Mouse (Mus musculus) neural tube, postnatal 0 days (tissue): ENCODE data around the gene Sec14l4. TPM values are rescaled to one million over a fixed set of nuclear protein-coding genes. Genes with fewer than 3 reads are reported as not detected.

Experiments used
- polyA plus RNA-seq: library from polyadenylated mRNA; unstranded; fragments of >200 nt; fragmentation: Nextera tagmentation; extraction: Ambion mirVana; gene quantifications from 2 replicates; pipeline ENCODE4 v1.2.1, GENCODE M21; 2015

The Sec14l4 gene
- 0.13 TPM in 1 of 2 replicates, not detected in the other for polyA plus RNA-seq

DNA sequence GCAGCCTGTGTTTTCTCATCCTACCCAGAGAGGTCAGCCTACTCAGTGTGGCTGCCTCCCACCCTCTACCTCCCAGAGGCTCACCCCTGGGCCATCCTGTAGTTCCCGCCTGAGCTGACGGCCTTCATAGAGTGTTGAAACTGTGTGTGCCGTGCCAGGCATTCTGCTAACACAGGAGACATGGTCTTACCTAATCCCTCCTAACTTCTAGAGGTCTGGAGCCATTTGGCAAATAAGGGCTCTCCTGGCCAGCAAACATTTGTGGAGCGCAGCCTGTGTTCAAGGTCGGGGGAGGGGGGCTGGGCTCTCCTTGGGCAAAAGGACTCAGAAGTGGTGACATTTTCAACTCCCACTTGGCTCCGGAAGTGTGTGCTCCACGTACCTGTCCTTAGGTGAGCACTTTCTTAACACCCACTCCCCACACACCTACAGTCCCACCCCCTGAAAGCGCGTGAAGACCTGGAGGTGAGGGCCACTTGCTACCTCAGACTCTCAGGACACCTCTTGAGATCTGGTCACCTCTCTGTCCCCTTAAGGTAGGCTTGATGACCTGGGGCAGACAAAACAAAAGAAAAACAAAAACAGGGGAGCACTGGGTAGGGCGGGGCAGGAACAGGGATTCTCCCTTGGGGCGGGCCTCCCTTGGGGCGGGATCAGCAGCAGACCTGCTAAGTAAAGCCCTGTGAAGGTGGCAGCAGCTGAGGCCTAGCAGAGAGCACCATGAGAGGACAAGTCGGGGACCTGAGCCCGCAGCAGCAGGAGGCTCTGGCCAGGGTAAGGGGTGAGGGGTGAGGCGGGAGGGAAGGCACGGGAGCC, at the start of gene Sec14l4:
Sec14l4 (plus strand) TSS at position 337 of the 816 bp plus-strand sequence.

DNA sequence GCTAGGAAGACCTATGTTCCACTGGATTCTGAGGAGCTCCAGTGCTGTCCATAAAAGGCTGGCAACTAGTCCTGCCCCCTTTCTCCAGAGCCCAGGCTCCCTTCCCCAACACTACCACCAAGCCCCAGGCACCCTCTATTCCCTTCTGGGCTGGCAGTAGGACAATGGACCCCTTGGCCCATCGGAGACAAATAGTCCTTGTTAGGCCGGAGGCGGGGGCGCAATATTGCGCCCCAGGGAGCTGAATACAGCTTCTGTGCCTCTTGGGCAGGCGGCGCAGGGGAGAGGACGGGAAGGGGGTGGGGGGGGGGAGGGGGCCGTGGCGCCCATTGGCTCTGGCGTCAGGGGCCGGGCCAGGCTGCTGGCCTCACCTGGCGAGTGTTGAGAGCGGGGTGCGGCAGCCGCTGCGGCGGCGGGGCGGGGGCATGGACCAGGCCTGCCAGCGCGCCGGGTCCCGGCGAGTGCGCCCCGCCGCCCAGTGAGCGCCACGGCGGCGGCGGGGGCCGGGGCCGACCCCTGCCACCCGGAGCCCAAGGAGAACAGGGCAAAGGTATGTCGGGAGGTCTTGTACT, 47.9 kb upstream of the Sec14l4 start, which contains the start of gene Gal3st1:
Gal3st1 (plus strand) TSS at position 346 of the 572 bp plus-strand sequence.

DNA sequence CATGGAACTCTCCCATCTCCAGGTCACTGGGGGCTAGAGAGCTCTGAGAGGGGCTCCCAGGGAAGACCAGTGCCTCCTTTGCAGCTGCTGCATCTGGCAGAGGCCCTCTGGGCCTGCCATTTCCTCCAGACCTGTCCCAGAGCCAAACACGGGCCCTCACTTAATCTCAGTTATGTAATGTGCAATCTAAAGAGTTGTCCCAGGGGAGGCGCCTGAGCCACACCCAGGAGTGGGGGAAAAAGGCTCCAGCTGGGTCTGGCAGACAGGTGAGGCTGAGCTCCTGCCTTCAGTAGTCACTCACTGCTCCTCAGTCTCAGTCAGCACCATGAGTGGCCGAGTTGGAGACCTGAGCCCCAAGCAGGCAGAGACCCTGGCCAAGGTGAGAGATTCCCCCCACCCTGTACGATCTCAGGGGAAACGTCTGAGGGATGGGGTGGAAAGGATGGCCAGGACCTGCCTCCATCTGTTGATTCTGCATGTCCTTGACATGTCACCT, 33.4 kb downstream of the Sec14l4 start, which contains the start of gene Sec14l3:
Sec14l3 (plus strand) TSS at position 215 of the 496 bp plus-strand sequence.

DNA sequence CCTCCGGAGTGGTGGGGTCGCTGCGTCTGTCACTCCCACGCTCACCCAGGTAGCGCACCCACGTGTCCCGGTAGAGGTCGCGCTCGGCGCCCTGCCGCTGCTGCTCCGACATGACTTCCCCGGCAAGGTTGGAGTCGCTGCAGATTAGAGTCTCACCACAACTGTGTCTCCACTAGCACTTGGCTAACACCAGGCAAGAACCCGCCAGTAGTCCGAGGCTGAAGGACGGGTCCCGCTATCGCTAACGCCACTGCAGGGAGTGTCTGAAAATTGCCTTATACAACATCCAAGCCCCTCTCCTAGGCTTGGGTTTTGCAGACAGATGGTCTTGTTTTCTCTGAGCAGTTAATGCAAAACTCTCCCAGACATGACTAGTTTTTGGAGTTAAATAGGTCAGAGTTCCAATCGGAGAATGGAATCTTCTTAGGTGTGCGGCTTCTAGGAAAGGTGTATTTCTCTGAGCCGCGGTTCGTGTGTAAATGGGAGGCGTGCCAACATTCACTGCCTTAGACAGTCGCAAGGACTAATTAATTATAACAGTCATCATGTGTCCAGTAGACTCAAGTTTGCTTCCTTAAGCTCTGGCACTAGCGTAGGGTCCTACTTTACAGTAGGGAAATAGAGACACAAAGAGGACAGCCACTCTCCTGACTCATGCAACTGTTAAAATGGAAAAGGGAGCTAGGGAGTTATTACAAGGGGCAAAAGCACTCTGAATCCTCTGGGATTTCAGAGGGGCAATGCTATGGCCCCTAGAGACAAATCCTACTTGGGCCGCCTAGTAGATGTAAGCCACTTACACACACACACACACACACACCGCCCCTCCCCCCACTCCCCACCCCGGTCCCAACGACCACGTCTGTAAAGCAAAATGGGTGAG, 64.2 kb downstream of the Sec14l4 start, which contains the start of gene Mtfp1:
Mtfp1 (minus strand) TSS at position 275 of the 883 bp plus-strand sequence.

Other genes starting within 250 kb of the Sec14l4 start
- gene Osbp2, start 167.6 kb upstream of the Sec14l4 start, polyA plus RNA-seq: 46.3 and 49.2 TPM in 2 replicates
- 0.17 and 0.31 TPM in 2 replicates for gene 4921536K21Rik, start 136.4 kb upstream of the Sec14l4 start, polyA plus RNA-seq
- gene Dusp18, start 136.2 kb upstream of the Sec14l4 start, polyA plus RNA-seq: 12.6 and 16.7 TPM in 2 replicates
- gene Slc35e4, start 116.8 kb upstream of the Sec14l4 start, polyA plus RNA-seq: 22.7 and 23.9 TPM in 2 replicates
- 32.7 and 35.5 TPM in 2 replicates for gene Tcn2, start 99.3 kb upstream of the Sec14l4 start, polyA plus RNA-seq
- gene Pes1, start 67.5 kb upstream of the Sec14l4 start, polyA plus RNA-seq: 42.2 and 42.3 TPM in 2 replicates
- not detected in 2 replicates for gene 4930556J24Rik, start 54.7 kb upstream of the Sec14l4 start, polyA plus RNA-seq
- gene Gal3st1, start 47.8 kb upstream of the Sec14l4 start, polyA plus RNA-seq: 34.9 and 35.3 TPM in 2 replicates
- 0.94 and 1.1 TPM in 2 replicates for gene Sec14l3, start 33.4 kb downstream of the Sec14l4 start, polyA plus RNA-seq
- 21.1 and 22.3 TPM in 2 replicates for gene Mtfp1, start 64.0 kb downstream of the Sec14l4 start, polyA plus RNA-seq
- gene Sec14l2, start 92.0 kb downstream of the Sec14l4 start, polyA plus RNA-seq: 10.2 and 10.6 TPM in 2 replicates
- gene Rnf215, start 103.7 kb downstream of the Sec14l4 start, polyA plus RNA-seq: 57.3 and 62.2 TPM in 2 replicates
- 7.8 and 9.1 TPM in 2 replicates for gene Ccdc157, start 128.8 kb downstream of the Sec14l4 start, polyA plus RNA-seq
- 28.6 and 31.5 TPM in 2 replicates for gene Sf3a1, start 128.9 kb downstream of the Sec14l4 start, polyA plus RNA-seq
- 38.6 and 41.8 TPM in 2 replicates for gene Tbc1d10a, start 155.3 kb downstream of the Sec14l4 start, polyA plus RNA-seq
- gene Castor1, start 186.8 kb downstream of the Sec14l4 start, polyA plus RNA-seq: 18.2 and 20.5 TPM in 2 replicates
- gene Osm, start 205.0 kb downstream of the Sec14l4 start, polyA plus RNA-seq: 0.10 TPM in 1 of 2 replicates, not detected in the other
- gene Lif, start 226.1 kb downstream of the Sec14l4 start, polyA plus RNA-seq: 0.04 and 0.13 TPM in 2 replicates